Mouse (Mus musculus) liver, adult 2 months (tissue): Measurements from ENCODE around the gene Ube2a. TPM values are rescaled to one million over a fixed set of nuclear protein-coding genes. Genes with fewer than 3 reads are reported as not detected.

Experiments used
- DNase-seq: peaks from one replicate; pipeline ENCODE4 v3.0.0-alpha.2; 2011; ENCODE audit warnings: low read depth, low spot score; ENCODE audit errors: extremely low read depth
- H3K27ac ChIP-seq: fragments of 200-500 bp; replicated peaks from 2 replicates; pipeline ENCODE4 v1.5.1; 2012; ENCODE audit warnings: low read depth, mild to moderate bottlenecking, control low read depth, inconsistent platforms, low read length; ENCODE audit not compliant: insufficient read depth
- H3K27me3 ChIP-seq: fragments of 200-500 bp; 2 replicates; pipeline ENCODE4 v1.6.1; 2012; ENCODE audit warnings: mild to moderate bottlenecking, moderate library complexity, low read length, inconsistent platforms; ENCODE audit not compliant: control insufficient read depth, insufficient read depth
- H3K36me3 ChIP-seq: fragments of 200-500 bp; 2 replicates; pipeline ENCODE4 v1.6.1; 2012; ENCODE audit warnings: low read length, inconsistent platforms; ENCODE audit not compliant: control insufficient read depth, insufficient read depth
- H3K4me1 ChIP-seq: fragments of 200-500 bp; 2 replicates; pipeline ENCODE4 v1.6.1; 2011; ENCODE audit warnings: low read length; ENCODE audit not compliant: control insufficient read depth, insufficient read depth
- H3K4me3 ChIP-seq: fragments of 200-500 bp; 2 replicates; pipeline ENCODE4 v1.5.1; 2011; ENCODE audit warnings: low read depth, mild to moderate bottlenecking, control low read depth, low read length, moderate library complexity; ENCODE audit not compliant: insufficient read depth
- H3K79me2 ChIP-seq: fragments of 200-500 bp; 2 replicates; pipeline ENCODE4 v1.6.1; 2012; ENCODE audit warnings: inconsistent platforms, mild to moderate bottlenecking, low read length, moderate library complexity; ENCODE audit not compliant: control insufficient read depth, insufficient read depth
- H3K9ac ChIP-seq: fragments of 200-500 bp; 2 replicates; pipeline ENCODE4 v1.6.1; 2012; ENCODE audit warnings: low read depth, mild to moderate bottlenecking, control low read depth, inconsistent platforms, low read length
- CTCF ChIP-seq: fragments of 200-500 bp; IDR thresholded peaks from 2 replicates; pipeline ENCODE4 v1.5.1; 2011; ENCODE audit warnings: low read depth, low read length, control low read depth
- POLR2A ChIP-seq: fragments of 200-500 bp; IDR thresholded peaks from 2 replicates; pipeline ENCODE4 v1.6.1; 2011; ENCODE audit warnings: low read length, control low read depth; ENCODE audit not compliant: insufficient read depth; ENCODE audit errors: extremely low read depth
- WGBS: fragments of 180-500 bp; shearing (Covaris S2); methylation state at CpG from one replicate; pipeline ENCODE4 v1.1.7; 2018; 5-methylcytosine and 5-hydroxymethylcytosine counted together
- polyA plus RNA-seq: library from polyadenylated mRNA; depleted of rRNA; stranded (reverse); fragments of >200 nt; gene quantifications from 2 replicates; pipeline ENCODE4 v1.2.3, GENCODE M21; 2012; rRNA removed
- total RNA-seq: library from RNA; depleted of rRNA; stranded (reverse); fragments of >200 nt; gene quantifications from 2 replicates; pipeline ENCODE4 v1.2.3, GENCODE M21; 2014; rRNA removed

Ube2a gene
- total and polyA plus RNA-seq, 2 experiments, result 12.2 to 25.9 TPM

DNA sequence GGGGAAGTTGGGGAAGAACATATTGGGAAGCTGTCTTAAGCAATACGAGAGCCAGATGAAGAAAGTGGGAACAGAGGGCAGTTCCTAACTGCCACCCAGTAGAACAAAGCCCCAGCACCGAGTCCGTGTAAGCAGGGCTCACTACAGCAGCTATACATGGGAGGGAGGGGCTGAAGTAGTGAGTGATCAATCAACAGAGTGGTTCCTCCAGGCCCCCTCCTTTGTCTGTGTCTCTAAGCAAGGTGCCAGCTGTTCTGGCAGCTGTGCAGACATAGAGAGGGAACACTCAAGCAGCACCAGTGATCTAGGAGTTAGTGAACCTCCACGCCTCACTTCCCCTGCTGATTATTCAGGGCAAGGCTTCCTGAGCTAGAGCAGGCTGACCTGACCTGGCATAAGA lies 56.0 kb downstream of the Ube2a start:
- no peak for DNase-seq
- Histone ChIP-seq H3K79me2 (no peaks in the 10 kb centered on the region), H3K9ac (no peak overlapping the region), H3K4me1 (no peaks in the 10 kb centered on the region), H3K4me3 (no peak overlapping the region), H3K27ac (no peak overlapping the region), H3K36me3 (no peaks in the 10 kb centered on the region), H3K27me3 (no peaks in the 10 kb centered on the region)
- TF ChIP-seq CTCF, result no peak
- TF ChIP-seq POLR2A, result no peak
- WGBS, result 83% methylated on average over 4 of the region's 4 CpGs

DNA sequence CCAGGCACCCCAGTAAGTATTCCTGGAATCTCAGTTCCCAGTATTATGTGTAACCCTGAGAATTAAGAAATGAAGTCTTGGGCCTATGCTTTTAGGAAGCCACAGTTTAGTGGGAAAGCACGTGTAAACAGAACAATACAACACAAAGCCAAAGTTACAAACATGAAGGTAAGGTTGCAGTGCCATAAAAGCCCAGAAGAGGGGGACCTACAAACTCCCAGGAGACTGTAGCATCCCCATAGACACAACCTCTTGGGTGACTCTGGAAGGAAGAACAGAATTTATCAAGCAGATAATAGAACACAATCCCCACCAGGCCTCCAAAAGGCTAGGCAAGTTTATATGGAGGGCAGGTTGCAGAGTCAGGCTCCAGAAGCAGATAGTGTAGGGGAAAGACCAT lies 56.9 kb downstream of the Ube2a start:
- TF ChIP-seq POLR2A (no peak), CTCF (0 out of 2 replicates have a peak, but pooled peaks have one; percentile 4)
- no peak overlapping the region for H3K4me3 ChIP-seq
- DNase-seq, result peak; percentile 12
- no peaks in the 10 kb centered on the region for H3K4me1 ChIP-seq
- H3K36me3 ChIP-seq, result no peaks in the 10 kb centered on the region
- WGBS, result 33% methylated on average over 1 of the region's 1 CpGs
- H3K27ac ChIP-seq, result no peak overlapping the region
- H3K27me3 ChIP-seq, result no peaks in the 10 kb centered on the region
- H3K79me2 ChIP-seq, result no peaks in the 10 kb centered on the region
- no peak overlapping the region for H3K9ac ChIP-seq

Other genes with a start within 250 kb of the Ube2a start
- 1.5 and 1.9 TPM in 2 replicates for gene Akap17b, start 228.5 kb upstream of the Ube2a start, total RNA-seq
- gene Akap17b, start 228.5 kb upstream of the Ube2a start, polyA plus RNA-seq, result 0.48 and 0.55 TPM in 2 replicates
- gene Slc25a43, start 130.2 kb upstream of the Ube2a start, total RNA-seq, result 0.18 and 0.20 TPM in 2 replicates
- gene Slc25a43, start 130.2 kb upstream of the Ube2a start, polyA plus RNA-seq, result 0.09 and 0.24 TPM in 2 replicates
- 748 and 759 TPM in 2 replicates for gene Slc25a5, start 78.2 kb upstream of the Ube2a start, total RNA-seq
- gene Slc25a5, start 78.2 kb upstream of the Ube2a start, polyA plus RNA-seq, result 693 and 735 TPM in 2 replicates
- gene C330007P06Rik, start 211 bp downstream of the Ube2a start, total RNA-seq, result 26.2 and 30.5 TPM in 2 replicates
- gene C330007P06Rik, start 211 bp downstream of the Ube2a start, polyA plus RNA-seq, result 9.4 and 12.1 TPM in 2 replicates
- 1.5 and 1.6 TPM in 2 replicates for gene Nkrf, start 29.0 kb downstream of the Ube2a start, total RNA-seq
- 0.39 TPM in 2 replicates for gene Nkrf, start 29.0 kb downstream of the Ube2a start, polyA plus RNA-seq
- 0.55 and 1.9 TPM in 2 replicates for gene Sept6, start 117.9 kb downstream of the Ube2a start, total RNA-seq
- gene Sept6, start 117.9 kb downstream of the Ube2a start, polyA plus RNA-seq, result 1.1 and 1.2 TPM in 2 replicates
- not detected in 2 replicates for gene Sowahd, start 174.9 kb downstream of the Ube2a start, total RNA-seq
- not detected in 2 replicates for gene Sowahd, start 174.9 kb downstream of the Ube2a start, polyA plus RNA-seq
- gene Rpl39, start 211.5 kb downstream of the Ube2a start, total RNA-seq, result 175 and 207 TPM in 2 replicates
- gene Rpl39, start 211.5 kb downstream of the Ube2a start, polyA plus RNA-seq, result 35.1 and 37.0 TPM in 2 replicates
- gene Upf3b, start 236.4 kb downstream of the Ube2a start, total RNA-seq, result 4.6 and 5.7 TPM in 2 replicates
- gene Upf3b, start 236.4 kb downstream of the Ube2a start, polyA plus RNA-seq, result 1.4 and 2.2 TPM in 2 replicates